Mouse (Mus musculus) small intestine, adult 2 months (tissue): ENCODE measurements at regions not wholly inside any gene's neighbourhood (a gene's known extent, or its start where the extent isn't known, plus 50 kb on each side); places are given as distances from the start of the nearest gene placed in this dataset.

Experiments used
- CTCF ChIP-seq: fragments of 200-500 bp; IDR thresholded peaks from 2 replicates; pipeline ENCODE4 v1.5.1; 2012; ENCODE audit warnings: low read depth, mild to moderate bottlenecking, control low read depth, inconsistent platforms, low read length, moderate library complexity, mixed read lengths; ENCODE audit not compliant: insufficient replicate concordance, insufficient read length; ENCODE audit errors: extremely low read depth
- POLR2A ChIP-seq: fragments of 200-500 bp; IDR thresholded peaks from 2 replicates; pipeline ENCODE4 v1.6.1; 2012; ENCODE audit warnings: low read depth, mild to moderate bottlenecking, control low read depth, inconsistent platforms, low read length, moderate library complexity

DNA sequence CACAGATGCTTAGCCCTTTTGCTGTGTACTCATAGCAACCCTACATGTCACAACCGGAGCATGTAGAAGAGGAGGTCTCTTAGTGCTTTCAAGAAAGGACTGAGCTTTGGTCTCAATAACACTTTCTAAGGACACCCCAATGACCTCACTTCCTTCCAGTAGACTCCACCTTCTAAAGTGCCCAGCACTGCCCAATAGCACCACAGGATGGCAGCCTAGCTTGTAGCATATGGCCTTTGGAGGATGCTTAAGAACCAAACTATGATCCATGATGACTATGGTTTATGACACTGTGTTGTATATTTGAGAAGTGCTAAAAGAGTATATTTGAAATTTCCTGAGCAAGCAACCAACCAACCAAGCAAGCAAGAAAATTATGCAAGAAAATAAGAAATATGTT is 223.3 kb upstream of the Elac2 start:
- no peak for TF ChIP-seq POLR2A
- TF ChIP-seq CTCF, result no peak
